Mouse (Mus musculus) hindbrain, postnatal 0 days (tissue): ENCODE measurements around the gene Ppp1r15b. TPM values are rescaled to one million over a fixed set of nuclear protein-coding genes. Genes with fewer than 3 reads are reported as not detected.

Experiments used
- ATAC-seq: fragments of 200-750 bp; cut with Nextera tagmentation; 2 replicates; pipeline ENCODE4 v1.8.0; 2017; ENCODE audit warnings: mild to moderate bottlenecking, moderate TSS enrichment, moderate library complexity
- DNase-seq: peaks from one replicate; pipeline ENCODE4 v3.0.0-alpha.2; 2015; ENCODE audit warnings: low spot score
- H3K27ac ChIP-seq: fragments of 300-500 bp; sonication (generic); 2 replicates; pipeline ENCODE4 v1.5.1; 2014; ENCODE audit warnings: mild to moderate bottlenecking
- H3K27me3 ChIP-seq: fragments of 300-500 bp; sonication (generic); 2 replicates; pipeline ENCODE4 v1.6.1; 2014; ENCODE audit warnings: low read length, mixed read lengths; ENCODE audit not compliant: insufficient read depth
- H3K36me3 ChIP-seq: fragments of 300-500 bp; sonication (generic); 2 replicates; pipeline ENCODE4 v1.6.1; 2014; ENCODE audit warnings: low read length, mixed read lengths; ENCODE audit not compliant: insufficient read depth
- H3K4me1 ChIP-seq: fragments of 300-500 bp; sonication (generic); 2 replicates; pipeline ENCODE4 v1.6.1; 2014; ENCODE audit warnings: antibody characterized with exemption, low read length, mixed read lengths; ENCODE audit not compliant: insufficient read depth
- H3K4me2 ChIP-seq: fragments of 300-500 bp; sonication (generic); 2 replicates; pipeline ENCODE4 v1.6.1; 2014; ENCODE audit warnings: low read depth, mild to moderate bottlenecking, low read length, moderate library complexity, mixed read lengths
- H3K4me3 ChIP-seq: fragments of 300-500 bp; sonication (generic); 2 replicates; pipeline ENCODE4 v1.5.1; 2014; ENCODE audit warnings: low read length
- H3K9ac ChIP-seq: fragments of 300-500 bp; sonication (generic); replicated peaks from 2 replicates; pipeline ENCODE4 v1.6.1; 2014; ENCODE audit warnings: mild to moderate bottlenecking, low read length, moderate library complexity, mixed read lengths
- H3K9me3 ChIP-seq: fragments of 300-500 bp; sonication (generic); 2 replicates; pipeline ENCODE4 v1.6.1; 2016; ENCODE audit warnings: low read length, mixed read lengths
- CTCF ChIP-seq: IDR thresholded peaks from 2 replicates; pipeline ENCODE4 v1.5.1; 2016; ENCODE audit warnings: antibody characterized with exemption, control low read depth, low read depth
- WGBS: fragments of 180-500 bp; shearing (Covaris S2); extraction: QIAGEN DNeasy Blood & Tissue Kit; methylation state at CpG from one replicate; pipeline ENCODE4 v1.1.7; 2014; 5-methylcytosine and 5-hydroxymethylcytosine counted together
- polyA plus RNA-seq: library from polyadenylated mRNA; unstranded; fragments of >200 nt; fragmentation: Nextera tagmentation; extraction: Ambion mirVana; gene quantifications from 2 replicates; pipeline ENCODE4 v1.2.1, GENCODE M21; 2015
- total RNA-seq: library from RNA; depleted of rRNA; stranded (reverse); fragments of >200 nt; gene quantifications from 2 replicates; pipeline ENCODE4 v1.2.3, GENCODE M21; 2014

Ppp1r15b gene
- total and polyA plus RNA-seq, 2 experiments from 2014 or later = 17.0 to 37.4 TPM

GRCm38 (mm10) chr1:133163820-133164431 is 33.0 kb downstream of the Ppp1r15b start, which contains the start of gene Plekha6:
Plekha6 (plus strand) TSS chr1:133164210.
- ATAC-seq = 0 out of 2 replicates have a peak, but pooled peaks have one; percentile 21
- WGBS = under 1% methylated on average over 65 of the region's 68 CpGs
- peak; percentile 30 for DNase-seq
- Histone ChIP-seq H3K4me2 (peak within 1 kb of the TSS; percentile 98), H3K27ac (no peak within 1 kb of the TSS), H3K9me3 (no peaks in the 10 kb centered on the region), H3K4me3 (peak within 1 kb of the TSS; percentile 56), H3K27me3 (no peaks in the 10 kb centered on the region; the same call in 1 of the 2 replicates), H3K36me3 (no peaks in the 10 kb centered on the region), H3K9ac (peak within 1 kb of the TSS; percentile 46), H3K4me1 (peaks cover 4% of the 10 kb centered on the region; the same call in 1 of the 2 replicates)
- no peak for TF ChIP-seq CTCF

GRCm38 (mm10) chr1:133164591-133165011 is 33.7 kb downstream of the Ppp1r15b start:
- DNase-seq (no peak), ATAC-seq (0 out of 2 replicates have a peak, but pooled peaks have one; percentile 6)
- H3K4me2 ChIP-seq = peak overlapping the region; percentile 98
- no peaks in the 10 kb centered on the region; the same call in 1 of the 2 replicates for H3K27me3 ChIP-seq
- peak overlapping the region; percentile 46; the same call in 1 of the 2 replicates for H3K9ac ChIP-seq
- WGBS = 4% methylated on average over 10 of the region's 10 CpGs
- H3K36me3 ChIP-seq = no peaks in the 10 kb centered on the region
- peak overlapping the region; percentile 56 for H3K4me3 ChIP-seq
- H3K9me3 ChIP-seq = no peaks in the 10 kb centered on the region
- H3K27ac ChIP-seq = no peak overlapping the region
- no peaks in the 10 kb centered on the region; the same call in 1 of the 2 replicates for H3K4me1 ChIP-seq
- TF ChIP-seq CTCF = no peak

- DNase-seq (no peak), ATAC-seq (no peak)
- H3K36me3 ChIP-seq = no peaks in the 10 kb centered on the region
- no peak overlapping the region for H3K9ac ChIP-seq
- H3K4me3 ChIP-seq = no peak overlapping the region
- WGBS = 40% methylated on average over 11 of the region's 11 CpGs
- H3K27ac ChIP-seq = no peak overlapping the region
- H3K27me3 ChIP-seq = no peaks in the 10 kb centered on the region; the same call in 1 of the 2 replicates
- H3K9me3 ChIP-seq = no peaks in the 10 kb centered on the region
- peak overlapping the region; percentile 98 for H3K4me2 ChIP-seq
- no peak for TF ChIP-seq CTCF
- no peaks in the 10 kb centered on the region; the same call in 1 of the 2 replicates for H3K4me1 ChIP-seq
Observed at GRCm38 (mm10) chr1:133165111-133165510, 34.2 kb downstream of the Ppp1r15b start.

DNA sequence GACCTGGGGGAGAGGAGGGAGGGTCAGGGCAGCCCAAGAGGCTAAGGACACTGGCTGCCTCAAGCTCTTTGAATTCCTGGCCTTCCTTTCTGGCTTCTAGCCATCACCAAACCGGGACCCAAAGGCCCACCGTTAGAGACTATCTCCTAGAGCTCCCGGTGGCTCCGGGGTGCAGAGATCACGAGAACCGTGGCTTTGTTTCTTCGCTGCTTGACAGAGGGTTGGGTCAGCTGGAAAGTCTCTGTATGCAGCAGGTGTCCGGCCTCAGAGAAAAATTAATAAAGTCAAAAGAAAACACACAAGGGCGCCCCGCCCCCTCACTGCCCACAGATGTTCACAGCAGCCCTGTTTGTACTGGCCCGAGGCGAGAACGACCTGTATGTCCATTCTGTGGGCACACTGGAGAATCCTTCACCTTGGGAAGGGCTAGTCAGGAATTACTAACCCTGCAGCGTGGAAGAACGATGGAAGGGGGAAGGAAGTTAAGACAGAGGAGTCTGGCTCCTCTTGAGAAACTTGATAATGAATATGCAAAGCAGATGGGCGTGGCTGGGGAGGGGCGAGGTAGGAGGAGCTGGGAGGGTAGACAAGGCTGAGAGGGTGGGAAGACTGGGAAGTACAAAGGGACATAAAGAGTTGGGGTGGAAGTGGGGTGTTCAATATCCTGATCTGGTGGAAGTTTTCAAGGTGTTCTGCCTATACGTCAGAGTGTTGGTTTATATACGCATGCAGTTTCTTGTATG is 37.5 kb downstream of the Ppp1r15b start:
- no peak for TF ChIP-seq CTCF
- Histone ChIP-seq H3K36me3 (no peaks in the 10 kb centered on the region), H3K4me2 (no peak overlapping the region), H3K9ac (no peak overlapping the region), H3K27me3 (no peaks in the 10 kb centered on the region), H3K27ac (no peak overlapping the region), H3K9me3 (no peaks in the 10 kb centered on the region), H3K4me3 (no peak overlapping the region), H3K4me1 (peaks cover 7% of the 10 kb centered on the region)
- WGBS = 40% methylated on average over 19 of the region's 19 CpGs
- DNase-seq (no peak), ATAC-seq (no peak)

GRCm38 (mm10) chr1:133170196-133170595 is 39.3 kb downstream of the Ppp1r15b start:
- Histone ChIP-seq H3K4me3 (no peak overlapping the region), H3K9ac (no peak overlapping the region), H3K4me2 (no peak overlapping the region), H3K27ac (no peak overlapping the region), H3K27me3 (no peaks in the 10 kb centered on the region), H3K9me3 (no peaks in the 10 kb centered on the region), H3K36me3 (no peaks in the 10 kb centered on the region), H3K4me1 (peaks cover 7% of the 10 kb centered on the region)
- ATAC-seq (no peak), DNase-seq (no peak)
- WGBS = 62% methylated on average over 8 of the region's 8 CpGs
- TF ChIP-seq CTCF = no peak

- H3K36me3 ChIP-seq = no peaks in the 10 kb centered on the region
- no peak overlapping the region for H3K27ac ChIP-seq
- H3K27me3 ChIP-seq = no peaks in the 10 kb centered on the region
- ATAC-seq (peak; percentile 80), DNase-seq (peak; percentile 57)
- no peak overlapping the region for H3K4me2 ChIP-seq
- H3K4me3 ChIP-seq = no peak overlapping the region
- peaks cover 7% of the 10 kb centered on the region for H3K4me1 ChIP-seq
- H3K9ac ChIP-seq = no peak overlapping the region
- 53% methylated on average over 9 of the region's 9 CpGs for WGBS
- TF ChIP-seq CTCF = peak; percentile 24
- H3K9me3 ChIP-seq = no peaks in the 10 kb centered on the region
Observed at GRCm38 (mm10) chr1:133171357-133171756, 40.4 kb downstream of the Ppp1r15b start.
